8 mouse cellular contexts compared by ENCODE assay signal in genomic region chr17:84189127-84189854, GRCm38 (mm10). TPM values are rescaled to one million over a fixed set of nuclear protein-coding genes. Genes with fewer than 3 reads are reported as not detected.
DNase-seq lines count a peak whose midpoint lies in the region; ATAC-seq lines count a peak whose summit lies in the region.

No protein-coding gene starts in this region.

- H3K4me1 ChIP-seq in brown adipose tissue, adult 24 weeks (ENCODE audit: control insufficient read depth, insufficient read depth, insufficient read length, low read length), result peaks cover 7% of the 10 kb centered on the region
- H3K4me1 ChIP-seq in limb, embryonic 13.5 days, result peaks cover 23% of the 10 kb centered on the region
- H3K4me1 ChIP-seq in stomach, embryonic 16.5 days (ENCODE audit: control insufficient read depth, insufficient read depth, low read length), result peaks cover 18% of the 10 kb centered on the region

- ATAC-seq in limb, embryonic 13.5 days (ENCODE audit: low FRiP score, low read depth), result no peak
- ATAC-seq in stomach, embryonic 16.5 days (ENCODE audit: insufficient read depth, low FRiP score), result no peak

- H3K9me3 ChIP-seq in limb, embryonic 13.5 days, result no peaks in the 10 kb centered on the region
- no peaks in the 10 kb centered on the region for H3K9me3 ChIP-seq in stomach, embryonic 16.5 days (replicated peaks; ENCODE audit: control insufficient read depth, low read length)

- intact Hi-C loops in heart, postnatal 36 days (cut with DNase I), result loop anchor here (1.0 kb wide), 1 partner anchor 216 kb away; no protein-coding TSS in a partner anchor

- peaks cover 36% of the 10 kb centered on the region for H3K36me3 ChIP-seq in limb, embryonic 13.5 days
- H3K36me3 ChIP-seq in stomach, embryonic 16.5 days (ENCODE audit: control insufficient read depth, insufficient read depth, low read length), result no peaks in the 10 kb centered on the region

- peak overlapping the region; percentile 84 for H3K4me2 ChIP-seq in limb, embryonic 13.5 days (replicated peaks)
- peak overlapping the region; percentile 98 for H3K4me2 ChIP-seq in stomach, embryonic 16.5 days (ENCODE audit: low read depth, low read length)

- peak overlapping the region; percentile 84 for H3K27ac ChIP-seq in brown adipose tissue, adult 24 weeks (replicated peaks; ENCODE audit: low read depth, low read length)
- peak overlapping the region; percentile 99 for H3K27ac ChIP-seq in limb, embryonic 13.5 days
- H3K27ac ChIP-seq in stomach, embryonic 16.5 days (ENCODE audit: low read length), result peak overlapping the region; percentile 100

- peak overlapping the region; percentile 77 for H3K9ac ChIP-seq in limb, embryonic 13.5 days
- peak overlapping the region; percentile 82 for H3K9ac ChIP-seq in stomach, embryonic 16.5 days (ENCODE audit: low read length)

- no peaks in the 10 kb centered on the region for H3K27me3 ChIP-seq in limb, embryonic 13.5 days
- no peaks in the 10 kb centered on the region for H3K27me3 ChIP-seq in stomach, embryonic 16.5 days (ENCODE audit: control insufficient read depth, insufficient read depth, low read length)

- H3K4me3 ChIP-seq in brown adipose tissue, adult 24 weeks (ENCODE audit: insufficient read depth, low read depth, low read length), result peak overlapping the region; percentile 40
- H3K4me3 ChIP-seq in limb, embryonic 13.5 days, result peak overlapping the region; percentile 63
- peak overlapping the region; percentile 64 for H3K4me3 ChIP-seq in stomach, embryonic 16.5 days (replicated peaks; ENCODE audit: low read length)

- 79% methylated on average over 5 of the region's 5 CpGs for WGBS in limb, embryonic 13.5 days
- WGBS in stomach, embryonic 16.5 days, result 64% methylated on average over 5 of the region's 5 CpGs

- peak; percentile 41 for DNase-seq in ovary, postnatal 36 days (ENCODE audit: low spot score)
- no peak for DNase-seq in ovary, postnatal 10 days (ENCODE audit: low spot score)
- peak; percentile 36 to 54 for DNase-seq in heart, postnatal 36 days
- no peak for DNase-seq in frontal cortex, postnatal 14 days (ENCODE audit: low spot score in 2 of 2)
- no peak for DNase-seq in cerebellum, adult 9-10 months

RNA-seq across cellular contexts. Expression of gene Zfp36l2, which starts 1.5 kb away (rescaled TPM):
- polyA plus RNA-seq in brown adipose tissue, adult 24 weeks (2012; ENCODE audit: insufficient read depth, insufficient read length, missing spikeins), result 90.6 and 103 TPM in 2 replicates
- total RNA-seq in heart, postnatal 36 days (2021), result 10 to 100 TPM; 26.4 to 31.6 TPM
- 18.7 and 19.7 TPM in 2 replicates for polyA plus RNA-seq in limb, embryonic 13.5 days (2015; fragmentation: Nextera tagmentation; extraction: Ambion mirVana)
- 12.7 and 14.5 TPM in 2 replicates for polyA plus RNA-seq in stomach, embryonic 16.5 days (2015; fragmentation: Nextera tagmentation; extraction: Ambion mirVana)

Comparison
In these comparisons a context has a peak if more than half of its experiments do, and no peak if none do; other contexts are left out.
1. DNase-seq: peak in ovary, postnatal 36 days (single experiment) and heart, postnatal 36 days (2 of 2); none in ovary, postnatal 10 days (single experiment), frontal cortex, postnatal 14 days (0 of 2) and cerebellum, adult 9-10 months (single experiment).
2. Peak in every context shown above with its lines, with median percentiles within 50 percentile points of each other: H3K27ac ChIP-seq and H3K4me3 ChIP-seq.